Mouse (Mus musculus) right cerebral cortex, postnatal 14 days (tissue): Measurements from ENCODE around the gene Ptges3.

Source experiments
- DNase-seq: peaks from one replicate; pipeline ENCODE4 v3.0.0; 2022

The Ptges3 gene

GRCm38 (mm10) chr10:128093496-128094294 is 34.9 kb downstream of the Ptges3 start:
- DNase-seq = no peak

DNA sequence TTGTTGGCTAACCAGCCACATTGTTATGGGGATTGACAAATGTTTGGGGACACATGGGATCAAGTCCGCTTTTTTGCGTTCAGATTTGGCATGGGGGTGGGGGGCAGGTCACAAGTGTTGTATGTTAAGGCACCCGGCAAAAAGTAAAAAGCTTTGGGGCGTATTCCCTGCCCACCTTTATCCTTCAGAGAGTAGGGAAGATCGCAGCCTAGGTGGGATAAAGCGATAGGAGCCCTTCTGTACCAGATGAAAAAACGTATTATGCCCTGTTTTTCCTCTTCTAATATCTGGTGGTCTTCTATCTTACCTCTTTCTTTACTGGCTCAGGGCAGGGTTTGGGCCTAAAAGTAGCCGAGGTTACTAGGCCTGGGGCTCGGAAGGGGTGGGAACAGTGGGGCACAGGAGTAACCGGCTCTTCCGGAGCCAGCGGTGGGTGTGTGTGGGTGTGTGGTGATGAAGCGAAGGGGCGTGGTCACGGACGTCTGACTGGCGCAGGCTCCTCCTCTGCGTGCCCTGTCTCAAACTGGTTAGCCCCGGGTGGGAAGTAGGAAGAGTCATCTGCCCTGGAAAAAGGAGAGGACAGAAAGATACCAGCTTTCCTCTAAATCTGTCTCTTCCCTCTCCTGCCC is 35.7 kb downstream of the Ptges3 start:
- peak; percentile 48 for DNase-seq

GRCm38 (mm10) chr10:128095003-128095636 is 36.4 kb downstream of the Ptges3 start:
- no peak for DNase-seq

GRCm38 (mm10) chr10:128096313-128096692 is 37.5 kb downstream of the Ptges3 start:
- DNase-seq = no peak

DNA sequence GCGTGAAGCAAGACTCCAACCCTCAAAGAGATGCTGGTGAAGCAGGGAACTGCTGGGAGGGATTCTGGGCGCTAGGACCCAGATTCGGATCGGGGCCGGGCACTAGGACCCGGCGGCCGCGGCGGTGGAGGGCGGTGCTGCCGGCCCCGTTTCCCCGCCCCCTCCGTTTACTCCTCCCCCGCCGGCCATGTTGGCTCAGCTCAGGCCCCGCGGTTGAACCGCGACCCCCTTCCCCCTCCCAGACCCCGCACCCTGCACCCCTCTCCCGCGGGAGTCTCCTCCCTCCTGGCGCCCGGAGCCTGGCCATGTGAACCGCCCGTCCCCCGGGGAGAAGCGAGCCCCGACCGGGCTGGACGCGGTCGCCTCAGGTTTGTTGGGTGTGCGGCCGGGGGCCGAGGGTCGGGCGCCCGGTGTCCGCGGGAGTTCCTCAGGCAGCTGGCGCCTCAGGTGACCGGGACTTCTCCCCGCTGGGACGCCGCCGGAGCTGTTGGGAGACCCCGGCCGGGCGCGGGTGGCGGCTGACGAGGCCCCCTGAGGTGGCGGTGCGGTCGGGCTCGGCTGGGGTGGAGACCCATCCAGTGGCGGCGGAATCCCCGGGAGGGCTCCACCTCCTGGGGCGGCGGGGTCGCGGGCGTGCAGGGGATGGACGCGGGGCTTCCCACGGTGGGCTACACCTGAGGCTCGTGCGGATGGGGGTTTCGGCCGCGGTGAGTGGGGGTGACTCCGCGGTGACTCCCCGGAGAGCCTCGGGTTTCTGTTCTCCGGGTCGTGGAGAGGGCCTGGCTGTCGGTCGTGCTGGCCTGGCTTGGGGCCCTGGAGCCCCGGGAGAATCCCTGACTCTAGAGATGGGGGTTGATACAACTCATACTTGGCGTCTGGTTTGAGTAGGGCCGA is 38.2 kb downstream of the Ptges3 start:
- DNase-seq = peak; percentile 89

DNA sequence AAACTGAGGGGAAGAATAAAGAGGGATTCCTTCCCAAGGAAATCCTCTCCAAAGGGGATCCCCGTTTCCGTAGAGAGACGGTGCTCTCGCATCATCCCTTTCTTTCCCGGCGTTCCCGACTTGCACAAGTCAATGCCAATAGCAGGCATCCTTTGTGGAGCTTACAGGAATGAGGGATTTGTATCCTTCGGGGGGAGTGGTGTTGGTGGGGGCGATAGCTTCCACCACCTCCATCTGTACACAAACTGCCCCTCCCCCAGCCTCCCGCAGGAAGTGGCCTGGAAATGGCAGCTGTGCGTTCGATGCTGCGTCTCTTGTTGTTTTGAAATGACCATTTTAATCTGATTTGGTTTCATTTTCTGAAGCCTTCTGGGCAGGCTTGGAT is 38.8 kb downstream of the Ptges3 start:
- DNase-seq = peak; percentile 71

- DNase-seq = no peak
Observed at GRCm38 (mm10) chr10:128110103-128110761, 51.5 kb downstream of the Ptges3 start.

DNA sequence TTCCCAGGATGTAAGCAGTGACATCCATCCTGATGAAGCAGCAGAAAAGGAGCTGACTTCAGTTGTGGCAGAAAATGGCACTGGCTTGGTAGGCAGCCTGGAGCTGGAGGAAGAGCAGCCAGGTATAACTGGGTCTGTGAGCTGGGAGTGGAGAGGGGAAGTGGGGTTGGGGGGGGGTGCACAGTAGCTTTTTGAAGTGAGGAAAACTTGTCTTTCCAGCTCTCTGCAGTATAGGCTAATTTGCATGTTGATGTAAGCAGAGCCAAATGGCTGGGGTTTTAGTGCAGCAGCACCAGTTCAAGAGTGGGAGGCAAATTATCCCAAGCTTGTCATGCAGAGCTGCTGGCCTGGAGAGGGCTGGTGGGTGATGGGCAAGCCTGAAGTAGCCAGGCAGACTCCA is 52.5 kb downstream of the Ptges3 start:
- no peak for DNase-seq

DNA sequence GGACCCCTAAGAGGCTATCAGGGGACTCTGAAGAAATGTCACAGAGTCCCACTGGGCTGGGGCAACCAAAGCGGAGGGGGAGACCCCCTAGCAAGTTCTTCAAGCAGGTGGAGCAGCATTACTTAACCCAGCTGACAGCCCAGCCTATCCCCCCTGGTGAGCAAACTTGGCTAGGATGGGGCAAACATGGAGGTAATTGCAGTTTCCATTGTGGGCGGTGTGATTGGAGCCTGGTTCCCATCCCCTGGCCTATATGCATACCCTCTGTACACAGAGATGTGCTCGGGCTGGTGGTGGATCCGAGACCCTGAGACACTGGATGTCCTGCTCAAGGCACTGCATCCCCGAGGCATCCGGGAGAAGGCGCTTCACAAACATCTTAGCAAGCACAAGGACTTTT is 65.1 kb downstream of the Ptges3 start:
- DNase-seq = no peak

DNA sequence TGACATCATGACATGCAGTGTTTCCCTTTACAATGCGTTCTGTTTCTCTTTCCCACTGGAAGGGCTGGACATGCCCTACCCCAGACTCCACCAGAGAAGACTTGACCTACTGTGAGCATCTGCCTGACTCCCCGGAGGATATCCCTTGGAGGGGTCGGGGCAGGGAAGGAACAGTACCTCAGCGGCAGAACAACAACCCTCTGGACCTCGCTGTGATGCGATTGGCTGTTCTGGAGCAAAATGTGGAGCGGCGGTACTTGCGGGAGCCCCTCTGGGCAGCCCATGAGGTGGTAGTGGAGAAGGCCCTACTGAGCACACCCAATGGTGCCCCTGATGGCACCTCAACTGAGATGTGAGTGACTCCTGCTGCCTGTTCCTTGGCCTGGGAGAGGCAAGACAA is 66.1 kb downstream of the Ptges3 start:
- DNase-seq = no peak

- no peak for DNase-seq
Observed at GRCm38 (mm10) chr10:128125951-128126350, 67.2 kb downstream of the Ptges3 start.
